Mouse (Mus musculus) granulocyte monocyte progenitor cell, adult 5-6 weeks (primary cell): ENCODE results near the gene Cngb1. TPM values are rescaled to one million over a fixed set of nuclear protein-coding genes. Genes with fewer than 3 reads are reported as not detected.

Experiments
- ATAC-seq: replicated peaks from 2 replicates; pipeline ENCODE4 v1.8.0; 2016; ENCODE audit warnings: mild to moderate bottlenecking, moderate TSS enrichment, inconsistent platforms; ENCODE audit not compliant: poor library complexity, severe bottlenecking
- total RNA-seq, 2 experiments: library from RNA; stranded (forward) in 1 of 2; stranded (reverse) in 1 of 2; fragments of 200-712, 200-1000 nt in 1 of 2; fragments of >200 nt in 1 of 2; fragmentation: Nextera tagmentation in 1 of 2; gene quantifications; 2 replicates each; pipeline ENCODE4 v1.2.3; 2014 to 2017

Cngb1 gene
- total RNA-seq, 2 experiments from 2014 or later = 8.2 to 8.6 TPM

DNA sequence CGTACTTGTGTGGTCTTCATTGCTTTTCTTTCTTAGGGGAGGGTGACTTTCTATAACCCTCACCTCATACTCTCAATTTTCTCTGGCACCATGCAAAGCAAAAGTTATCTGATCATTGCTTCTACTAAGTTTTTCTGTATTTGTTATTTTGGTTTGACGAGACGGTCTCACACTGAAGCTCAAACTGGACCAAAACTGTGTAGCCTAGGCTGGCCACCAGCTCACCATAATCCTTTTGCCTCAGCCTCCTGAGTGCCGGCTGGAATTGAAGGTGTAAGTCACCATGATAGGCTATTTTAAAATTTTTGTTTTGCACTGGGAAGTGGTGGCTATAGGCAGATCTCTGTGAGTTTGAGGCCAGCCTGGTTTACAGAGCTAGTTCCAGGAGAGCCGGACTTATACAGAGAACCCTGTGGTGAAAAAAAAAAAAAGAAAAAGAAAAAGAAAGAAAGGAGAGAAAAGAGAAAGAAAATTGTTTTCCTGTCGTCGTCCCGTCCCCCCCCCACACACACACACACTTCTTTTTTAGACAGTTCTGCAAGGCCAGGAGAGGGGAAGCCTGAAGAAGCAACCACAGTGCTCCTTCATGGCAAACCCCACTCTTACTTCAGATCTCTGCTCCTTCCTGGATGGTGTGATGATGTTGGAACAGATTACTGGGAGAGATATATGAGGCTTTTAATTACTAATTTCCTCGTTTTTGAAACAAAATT, 102.9 kb downstream of the Cngb1 start:
- peak; percentile 37 for ATAC-seq

DNA sequence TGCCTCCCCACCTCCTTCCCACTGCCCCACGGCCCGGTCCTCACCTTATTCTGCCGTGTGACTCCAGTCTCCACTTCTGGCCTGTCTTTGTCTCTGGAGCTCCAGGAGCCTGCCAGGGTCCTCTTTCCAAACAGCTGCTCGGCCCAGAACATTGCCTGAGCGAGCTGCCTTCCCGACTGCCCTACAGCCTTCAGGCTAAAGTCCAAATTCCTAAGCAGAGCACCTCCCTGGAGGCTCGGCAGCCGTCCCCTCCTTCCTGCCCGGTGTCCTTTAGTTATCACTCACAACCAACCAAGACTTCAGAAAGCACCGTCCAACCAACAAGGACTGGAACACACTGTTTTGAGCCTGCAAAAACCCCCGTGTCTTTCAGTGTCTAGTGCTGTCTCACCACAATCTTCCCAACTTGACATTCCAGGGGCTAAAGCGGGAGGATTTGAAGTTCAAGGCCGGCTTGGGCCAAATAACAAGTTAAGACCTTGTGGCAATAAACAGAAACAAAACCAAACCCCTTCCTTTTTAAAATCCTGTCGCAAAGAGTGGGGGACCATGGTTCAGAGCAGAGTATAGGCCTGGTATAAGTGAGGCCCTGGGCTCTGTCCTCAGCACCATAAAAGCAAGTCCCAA, 103.6 kb downstream of the Cngb1 start, which contains the start of gene Kifc3:
Gene Kifc3, minus strand, starts transcription at position 164 of the 627 bp plus-strand sequence.
- no peak for ATAC-seq

DNA sequence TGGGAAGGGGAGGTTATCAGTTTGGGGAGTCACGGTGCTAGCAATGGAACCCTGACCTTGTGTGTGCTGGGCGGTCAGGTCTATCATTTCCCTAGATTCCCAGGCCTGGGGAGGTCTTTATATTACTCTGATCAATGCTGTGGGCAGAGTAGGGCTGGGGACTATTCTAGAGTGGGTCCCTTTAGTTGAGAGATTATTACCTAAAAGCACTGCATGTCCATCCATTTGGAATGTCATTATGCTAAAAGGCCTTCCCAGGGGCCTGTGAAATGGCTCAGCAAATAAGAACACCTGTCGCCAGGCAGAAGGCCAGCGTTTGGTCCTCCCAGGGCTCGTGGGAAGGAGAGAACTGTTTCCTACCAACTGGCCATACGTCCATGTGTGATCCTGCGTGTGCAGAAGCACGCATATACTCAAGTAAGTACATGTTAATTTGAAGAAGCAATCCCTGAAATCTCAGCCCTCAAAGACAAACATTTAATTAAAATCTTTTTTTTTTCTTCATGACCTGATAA, 104.3 kb downstream of the Cngb1 start:
- ATAC-seq = no peak

DNA sequence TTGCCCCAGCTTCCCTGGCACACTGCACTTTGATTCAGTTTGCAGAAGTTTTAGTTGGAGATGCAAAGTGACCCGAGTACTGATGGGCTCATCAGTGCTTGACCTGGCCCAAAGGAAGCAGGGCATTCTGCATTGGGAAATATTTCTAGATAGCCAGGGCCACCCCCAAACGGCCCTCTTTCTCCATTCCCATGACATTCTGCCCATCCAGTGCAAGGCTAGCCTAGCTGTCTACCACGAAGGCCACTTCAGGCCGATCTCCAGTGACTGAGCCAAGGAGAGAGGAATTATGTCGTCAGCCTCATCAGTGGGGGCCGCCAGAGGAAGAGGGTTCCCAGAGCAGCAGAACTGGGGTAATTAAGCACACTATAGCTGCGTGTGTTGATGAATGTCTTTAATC, 104.9 kb downstream of the Cngb1 start:
- no peak for ATAC-seq

DNA sequence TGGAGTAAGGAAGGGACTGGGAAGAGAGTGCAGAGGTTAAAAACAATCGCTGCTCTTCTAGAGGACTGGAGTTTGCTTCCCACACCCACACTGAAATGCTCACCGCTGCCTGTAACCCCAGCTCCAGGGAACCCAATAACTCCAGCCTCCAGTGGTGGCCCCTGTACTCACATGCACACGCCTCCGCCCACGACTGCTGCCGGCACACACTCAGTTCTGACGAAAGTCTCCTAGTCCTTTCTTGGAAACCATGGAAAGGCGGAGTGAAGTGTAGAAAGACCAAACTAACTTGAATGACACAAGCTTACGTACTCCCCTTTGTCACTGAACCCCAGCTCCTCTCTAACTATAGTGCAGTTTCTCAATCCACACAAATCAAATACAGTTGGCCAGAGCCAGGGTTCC, 106.4 kb downstream of the Cngb1 start:
- ATAC-seq = no peak

DNA sequence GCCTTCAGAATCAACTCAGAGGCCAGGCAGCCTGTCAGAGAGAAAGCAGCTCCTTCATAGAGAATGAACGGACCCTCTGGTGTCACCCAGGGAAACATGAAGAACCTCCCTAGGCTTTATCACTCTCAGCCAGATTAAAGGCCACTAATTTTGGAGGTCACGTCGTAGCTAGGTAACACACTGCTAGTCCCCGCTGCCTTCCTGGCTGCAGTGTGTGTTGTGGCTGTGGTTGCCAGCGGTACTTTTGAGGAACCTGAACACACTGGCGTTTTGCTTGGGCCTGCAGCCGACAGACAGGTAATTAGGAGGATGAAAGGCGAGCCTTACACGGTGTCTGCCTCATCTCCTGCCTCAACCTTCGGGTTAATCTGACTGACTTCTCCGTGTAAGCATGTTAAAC, 110.7 kb downstream of the Cngb1 start:
- no peak for ATAC-seq

DNA sequence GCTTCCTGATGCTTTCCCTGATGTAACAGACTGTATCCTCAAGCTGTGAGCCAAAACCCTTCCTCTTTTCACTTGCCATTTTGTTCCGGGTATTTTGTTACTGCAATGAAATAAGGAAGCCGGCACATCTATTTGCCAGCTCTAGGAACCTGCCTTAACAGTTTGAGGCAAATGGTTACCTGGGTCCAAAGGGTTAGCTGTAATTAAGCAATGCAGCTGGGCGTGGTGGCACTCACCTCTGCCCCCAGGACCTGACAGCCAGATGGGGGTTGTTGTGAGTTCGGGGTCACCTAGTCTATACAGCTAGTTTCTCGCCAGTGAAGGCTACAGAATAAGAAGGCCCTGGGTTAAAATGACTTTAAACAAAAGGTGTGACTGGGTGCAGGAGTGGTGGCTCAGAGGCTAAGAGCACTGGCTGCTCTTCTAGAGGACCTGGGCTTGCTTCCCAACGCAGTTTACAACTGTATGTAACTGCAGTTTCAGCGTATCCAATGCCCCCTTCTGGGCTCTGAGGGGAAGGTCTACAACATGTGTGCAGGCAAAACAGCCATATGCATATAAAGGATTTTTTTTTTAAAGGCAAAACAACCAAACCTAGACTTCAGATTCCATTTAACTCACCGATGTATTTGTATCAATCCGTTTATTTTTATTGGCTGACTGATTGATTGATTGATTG, 114.7 kb downstream of the Cngb1 start:
- ATAC-seq = no peak

Other genes starting within 250 kb of the Cngb1 start
- gene Katnb1, start 225.4 kb downstream of the Cngb1 start, total RNA-seq (2014; fragmentation: Nextera tagmentation) = 14.3 and 17.6 TPM in 2 replicates
- gene Katnb1, start 225.4 kb downstream of the Cngb1 start, total RNA-seq (2017) = 33.2 and 34.4 TPM in 2 replicates
- 0.26 and 1.1 TPM in 2 replicates for gene Kifc3, start 103.8 kb downstream of the Cngb1 start, total RNA-seq (2014; fragmentation: Nextera tagmentation)
- gene Kifc3, start 103.8 kb downstream of the Cngb1 start, total RNA-seq (2017) = 3.2 and 4.1 TPM in 2 replicates
- not detected in 2 replicates for gene Tepp, start 4.0 kb upstream of the Cngb1 start, total RNA-seq (2014; fragmentation: Nextera tagmentation)
- gene Tepp, start 4.0 kb upstream of the Cngb1 start, total RNA-seq (2017) = not detected in 2 replicates
- 5.4 and 6.9 TPM in 2 replicates for gene Zfp319, start 25.4 kb upstream of the Cngb1 start, total RNA-seq (2014; fragmentation: Nextera tagmentation)
- gene Zfp319, start 25.4 kb upstream of the Cngb1 start, total RNA-seq (2017) = 1.6 and 2.2 TPM in 2 replicates
- 41.5 and 44.1 TPM in 2 replicates for gene Usb1, start 25.7 kb upstream of the Cngb1 start, total RNA-seq (2014; fragmentation: Nextera tagmentation)
- gene Usb1, start 25.7 kb upstream of the Cngb1 start, total RNA-seq (2017) = 31.4 and 36.8 TPM in 2 replicates
- not detected in 2 replicates for gene Mmp15, start 45.7 kb upstream of the Cngb1 start, total RNA-seq (2014; fragmentation: Nextera tagmentation)
- 0.13 and 0.21 TPM in 2 replicates for gene Mmp15, start 45.7 kb upstream of the Cngb1 start, total RNA-seq (2017)
- 62.1 and 78.1 TPM in 2 replicates for gene Cfap20, start 128.3 kb upstream of the Cngb1 start, total RNA-seq (2014; fragmentation: Nextera tagmentation)
- gene Cfap20, start 128.3 kb upstream of the Cngb1 start, total RNA-seq (2017) = 62.8 and 65.6 TPM in 2 replicates
- 78.4 and 99.4 TPM in 2 replicates for gene Csnk2a2, start 183.5 kb upstream of the Cngb1 start, total RNA-seq (2014; fragmentation: Nextera tagmentation)
- gene Csnk2a2, start 183.5 kb upstream of the Cngb1 start, total RNA-seq (2017) = 22.6 and 43.6 TPM in 2 replicates
- not detected in 2 replicates for gene Ccdc113, start 227.5 kb upstream of the Cngb1 start, total RNA-seq (2014; fragmentation: Nextera tagmentation)
- not detected in 2 replicates for gene Ccdc113, start 227.5 kb upstream of the Cngb1 start, total RNA-seq (2017)